Mouse (Mus musculus) right cerebral cortex, adult 2 months (tissue): ENCODE results near the gene 4930564D02Rik.
A peak's percentile ranks its signal among the peaks of the same experiment; 100 is the strongest.

Experiments used
- DNase-seq, 2 experiments: peaks; one replicate each; pipeline ENCODE4 v3.0.0; 2021 to 2022; ENCODE audit warnings: low spot score in 2 of 2

4930564D02Rik gene

GRCm38 (mm10) chr3:105058627-105059513 is 7.8 kb upstream of the 4930564D02Rik start:
- DNase-seq = peak; percentile 91 to 93

- no peak for DNase-seq
These were observed 6.7 kb upstream of the 4930564D02Rik start for GRCm38 (mm10) chr3:105059911-105060310.

GRCm38 (mm10) chr3:105060992-105061391 is 5.7 kb upstream of the 4930564D02Rik start:
- no peak for DNase-seq

DNA sequence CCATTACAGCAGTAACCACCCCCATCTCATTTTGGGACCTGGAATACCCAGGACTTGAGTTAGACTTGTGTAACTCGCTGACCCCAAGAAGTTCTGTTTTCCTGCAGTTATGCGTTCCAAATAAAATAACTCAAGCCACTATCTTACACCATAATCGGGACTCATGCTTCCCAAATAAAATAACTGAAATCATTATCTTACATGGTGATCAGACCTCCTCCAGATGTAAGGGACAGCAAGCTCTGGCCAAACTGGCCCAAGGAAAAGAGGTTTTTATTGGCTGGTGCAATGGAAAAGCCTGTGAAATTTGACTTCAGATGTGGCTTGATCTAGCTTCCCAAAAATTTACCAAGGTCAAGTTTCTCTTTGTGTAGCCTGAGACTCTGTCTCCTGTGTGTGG is 5.1 kb upstream of the 4930564D02Rik start:
- DNase-seq = no peak

- DNase-seq = no peak
These were observed 4.7 kb upstream of the 4930564D02Rik start for GRCm38 (mm10) chr3:105061991-105062390.

DNA sequence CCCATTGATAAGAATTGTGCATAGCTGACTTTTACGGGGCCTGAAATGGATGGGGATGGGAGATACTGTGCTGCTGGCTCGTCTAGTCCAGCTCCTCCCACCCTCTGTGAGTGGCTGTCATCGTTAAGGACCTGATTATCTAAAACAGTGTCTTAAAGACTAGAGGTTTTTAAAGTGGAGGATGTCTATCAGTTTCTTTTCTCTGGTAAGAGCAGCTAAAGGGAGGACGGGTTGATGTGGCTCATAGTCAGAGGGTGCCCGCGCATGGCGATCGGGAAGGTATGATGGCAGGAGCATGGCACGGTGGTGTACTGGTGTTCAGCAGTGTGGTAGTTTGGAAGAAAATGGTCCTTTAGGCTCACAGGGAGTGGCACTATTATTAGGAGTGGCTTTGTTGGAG is 4.0 kb upstream of the 4930564D02Rik start:
- DNase-seq = no peak

DNA sequence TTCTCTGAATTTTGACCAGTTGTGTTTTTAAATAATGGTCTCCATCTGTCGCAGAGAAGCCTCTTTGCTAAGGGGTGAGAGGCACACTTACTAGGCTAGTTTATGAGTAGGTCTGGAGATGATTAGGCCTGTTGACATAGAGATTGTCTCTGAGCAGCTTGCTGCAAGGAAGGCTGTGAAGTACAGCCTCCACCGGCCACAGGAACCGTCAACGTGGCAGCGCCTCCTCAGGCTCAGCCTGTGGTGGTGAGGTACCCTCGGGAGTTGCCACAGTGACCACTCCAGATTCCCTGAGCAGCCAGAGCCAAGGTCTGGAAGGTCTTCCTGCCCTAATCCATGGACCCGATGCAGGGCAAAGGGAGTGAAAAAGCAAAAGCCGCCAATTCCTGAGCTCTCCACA is 3.9 kb downstream of the 4930564D02Rik start:
- no peak for DNase-seq

DNA sequence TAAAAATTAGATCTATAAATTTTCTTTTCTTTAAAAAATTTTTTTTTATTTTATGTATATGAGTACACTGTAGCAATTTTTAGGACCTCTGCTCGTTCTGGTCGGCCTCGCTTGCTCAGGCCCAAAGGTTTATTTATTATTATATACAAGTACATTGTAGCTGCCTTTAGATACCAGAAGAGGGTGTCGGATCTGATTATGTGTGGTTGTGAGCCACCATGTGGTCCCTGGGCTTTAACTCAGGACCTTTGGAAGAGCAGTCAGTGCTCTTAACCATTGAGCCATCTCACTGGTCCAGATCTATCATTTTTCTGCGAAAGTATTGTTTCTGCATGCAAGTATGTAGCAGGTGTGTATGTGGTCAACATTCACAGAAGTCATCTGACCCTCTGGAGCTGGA is 4.6 kb downstream of the 4930564D02Rik start:
- no peak for DNase-seq

DNA sequence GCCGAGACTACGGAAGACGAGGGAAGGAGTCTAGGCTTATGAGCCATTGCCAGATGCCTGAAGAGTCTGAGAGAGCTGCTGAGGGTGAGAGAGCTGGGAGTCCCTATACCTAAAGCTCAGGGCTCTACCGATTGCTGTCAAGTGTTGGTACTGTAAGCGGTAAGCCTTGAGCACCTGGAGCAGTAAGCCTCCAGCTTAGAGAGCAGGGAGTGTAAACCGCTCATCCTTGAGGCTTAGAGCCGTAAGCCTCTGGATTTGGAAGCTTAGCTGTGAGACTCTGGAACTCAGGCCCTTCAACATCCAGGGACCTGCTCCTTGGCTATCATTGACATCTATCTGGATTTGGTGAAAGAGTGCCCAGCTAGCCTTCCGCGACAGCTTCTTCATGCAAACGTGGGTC is 5.9 kb downstream of the 4930564D02Rik start:
- no peak for DNase-seq

DNA sequence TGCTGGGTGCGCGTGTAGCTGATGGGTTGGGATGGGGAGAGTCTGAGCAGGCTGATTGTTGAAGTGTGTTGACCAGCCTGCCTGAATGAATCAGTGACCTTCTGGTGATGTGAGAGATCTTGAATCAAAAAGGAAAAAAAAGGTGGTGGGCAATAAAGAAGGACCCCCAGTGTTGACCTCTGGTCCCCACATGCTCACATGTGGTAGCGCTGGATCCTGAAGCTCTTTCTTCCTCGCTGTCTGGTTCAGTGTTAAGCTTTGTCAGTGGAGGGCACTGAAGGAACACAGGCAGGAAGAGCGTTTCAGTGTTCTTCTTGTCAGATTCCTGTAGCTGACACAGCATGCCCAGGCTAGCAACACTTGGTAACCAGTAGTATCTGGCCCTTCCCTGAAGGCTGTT is 9.2 kb downstream of the 4930564D02Rik start:
- no peak for DNase-seq

- DNase-seq = peak; percentile 81 to 89
These were observed 11.7 kb downstream of the 4930564D02Rik start for GRCm38 (mm10) chr3:105078231-105078826.

DNA sequence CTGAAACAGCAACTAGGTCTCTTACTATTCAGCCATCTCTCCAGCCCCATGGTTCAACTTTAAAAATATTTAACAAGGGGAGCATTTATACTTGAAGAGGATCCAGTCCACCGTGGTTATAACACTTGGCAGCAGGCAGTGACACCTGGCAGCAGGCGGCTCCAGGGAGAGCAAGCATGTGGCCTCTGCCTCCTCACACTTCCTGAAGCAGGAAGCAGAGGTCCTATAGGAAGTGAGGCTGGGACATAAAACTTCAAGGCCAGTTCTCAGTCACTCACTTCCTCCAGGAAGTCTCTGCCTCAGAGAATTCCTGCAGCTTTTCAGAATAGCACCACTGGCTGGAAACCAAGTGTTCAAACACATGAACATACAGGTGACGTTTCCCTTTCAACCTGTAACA is 20.7 kb downstream of the 4930564D02Rik start:
- no peak for DNase-seq

DNA sequence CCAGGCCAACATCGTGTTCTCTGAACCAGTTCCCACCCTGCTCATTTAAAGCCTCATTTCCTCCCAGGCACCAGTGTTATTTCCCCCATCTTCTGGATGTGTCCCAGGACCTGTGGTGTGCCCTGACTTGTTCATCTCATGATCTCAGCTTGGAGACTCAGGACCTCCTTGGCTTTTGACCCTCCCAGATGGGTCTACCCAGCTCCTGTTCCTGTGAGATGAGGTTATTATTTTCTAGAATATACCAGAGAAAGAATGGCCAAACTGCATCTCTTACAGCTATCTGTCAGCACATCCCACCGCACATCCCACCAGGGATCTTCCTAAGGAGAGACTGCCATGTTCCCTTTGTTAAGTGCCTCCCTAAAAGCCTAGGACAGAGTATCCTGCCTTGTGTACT is 22.0 kb downstream of the 4930564D02Rik start:
- DNase-seq = no peak

GRCm38 (mm10) chr3:105090147-105090546 is 23.5 kb downstream of the 4930564D02Rik start:
- no peak for DNase-seq

DNA sequence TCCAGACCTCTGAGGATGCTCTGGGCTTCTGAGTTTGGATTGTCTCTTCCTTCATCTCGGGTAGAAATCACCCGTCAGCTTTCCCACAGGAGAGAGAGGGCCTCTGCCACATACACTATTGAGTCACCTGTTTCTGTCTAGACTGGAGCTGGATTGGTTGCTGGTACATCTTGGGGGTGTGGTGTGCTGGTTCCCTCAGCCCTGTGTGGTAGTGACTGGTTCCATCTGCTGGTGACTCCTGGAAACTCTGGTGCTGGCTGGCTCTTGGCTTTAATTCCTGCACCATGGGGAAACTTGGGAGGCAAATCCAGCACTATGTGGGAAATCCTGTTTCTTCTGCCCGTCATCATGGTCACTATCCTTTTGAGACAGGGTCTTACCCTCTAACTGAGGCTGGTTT is 24.3 kb downstream of the 4930564D02Rik start:
- DNase-seq = peak; percentile 63 to 66

DNA sequence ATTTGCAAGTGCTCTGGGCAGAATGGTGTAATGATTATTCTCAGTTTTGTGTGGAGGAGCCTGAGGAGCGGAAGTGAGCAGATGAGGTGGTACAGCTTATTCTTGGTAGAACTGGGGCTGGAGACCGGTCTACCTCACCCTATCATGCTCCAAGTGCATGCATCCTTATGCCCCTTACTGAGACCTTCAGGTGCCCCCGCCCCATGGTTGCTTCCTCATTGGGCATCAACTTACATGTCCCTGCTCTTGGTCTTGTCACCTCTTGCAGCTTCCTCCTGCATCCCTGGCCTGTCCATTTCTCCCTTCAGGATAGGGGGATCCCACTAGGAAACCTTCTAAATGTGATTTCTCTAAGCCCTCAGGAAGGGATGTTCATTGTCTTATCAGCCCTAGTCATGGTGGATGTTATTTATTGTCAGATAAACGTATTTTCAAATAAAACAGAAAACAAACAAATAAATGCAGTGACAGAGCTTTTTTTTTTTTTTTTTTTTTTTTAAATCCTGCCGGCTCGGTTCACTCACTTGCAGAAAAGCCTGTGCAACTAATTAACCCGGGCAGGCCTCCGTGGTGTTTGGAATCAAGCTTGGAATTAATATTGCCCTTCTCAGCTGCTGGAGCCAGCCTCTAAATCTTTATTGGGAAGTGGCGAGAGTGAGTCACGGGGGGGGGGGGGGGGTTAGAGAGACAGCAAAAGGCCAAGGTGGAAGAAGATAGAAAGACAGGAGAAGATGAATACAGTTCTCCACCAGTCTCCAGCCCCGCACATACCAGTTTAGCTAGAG is 26.3 kb downstream of the 4930564D02Rik start:
- no peak for DNase-seq

GRCm38 (mm10) chr3:105094448-105094847 is 27.8 kb downstream of the 4930564D02Rik start:
- no peak for DNase-seq

- DNase-seq = no peak
These were observed 28.4 kb downstream of the 4930564D02Rik start for GRCm38 (mm10) chr3:105095026-105095425.

DNA sequence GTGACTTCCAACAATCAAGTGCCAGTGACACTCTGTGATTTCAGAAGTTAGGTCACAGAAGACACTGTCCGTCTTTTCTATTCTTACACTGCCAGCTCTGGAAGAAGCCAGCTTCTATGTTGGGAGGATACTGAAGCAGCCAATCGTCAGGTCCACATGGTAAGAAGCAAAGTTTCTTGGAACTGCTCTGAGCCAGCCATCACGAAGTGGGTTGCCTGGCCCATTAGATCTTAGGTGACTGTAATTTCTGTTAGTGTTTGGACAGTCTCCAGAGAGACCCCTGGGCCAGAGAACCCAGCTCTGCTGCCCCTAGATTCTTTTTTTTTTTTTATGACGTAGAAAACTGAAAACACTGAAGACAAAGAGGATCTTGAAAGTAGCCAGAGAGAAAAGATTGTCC is 30.9 kb downstream of the 4930564D02Rik start:
- no peak for DNase-seq

- DNase-seq = no peak
These were observed 33.1 kb downstream of the 4930564D02Rik start for GRCm38 (mm10) chr3:105099526-105100269.

GRCm38 (mm10) chr3:105100270-105100589 is 33.6 kb downstream of the 4930564D02Rik start:
- no peak for DNase-seq

GRCm38 (mm10) chr3:105105827-105106226 is 39.2 kb downstream of the 4930564D02Rik start:
- no peak for DNase-seq
